Mouse (Mus musculus): ENCODE data around the gene Nrip2.
A peak's percentile ranks its signal among the peaks of the same experiment; 100 is the strongest.

Gene Nrip2

DNA sequence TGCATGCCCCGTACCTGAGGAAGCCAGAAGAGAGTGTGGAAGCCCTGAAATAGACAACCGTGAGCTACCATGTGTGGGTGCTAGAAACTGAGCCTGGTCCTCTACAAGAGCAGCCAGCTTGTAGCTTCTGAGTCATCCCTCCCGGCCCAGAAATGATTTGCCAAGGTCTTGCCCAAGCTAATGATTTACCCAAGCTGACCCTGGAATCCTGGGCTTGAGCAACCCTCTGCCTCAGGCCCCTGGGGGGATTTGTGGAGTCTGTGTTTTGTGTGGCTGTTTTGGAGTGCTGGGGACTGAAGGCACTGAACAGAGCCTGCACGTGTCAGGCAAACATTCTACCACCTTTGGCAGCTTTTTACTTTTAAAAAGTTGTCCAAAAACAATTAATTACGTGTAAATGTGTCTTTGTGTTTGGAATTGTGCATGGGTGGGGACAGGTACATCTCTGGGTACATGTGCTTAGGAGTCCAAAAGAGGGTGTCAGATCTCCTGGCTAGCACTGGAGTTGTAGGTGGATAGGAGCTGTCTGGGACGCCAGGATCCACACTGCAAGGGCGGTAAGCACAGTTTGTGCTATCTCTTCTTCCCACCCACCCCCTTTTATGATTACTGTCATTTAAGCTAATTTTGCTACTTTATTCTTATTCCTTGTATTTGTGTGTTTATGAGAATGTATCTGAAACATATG, 1.4 kb upstream of the Nrip2 start:
- no peak for DNase-seq (ENCODE audit: low spot score in 2 of 2)

DNA sequence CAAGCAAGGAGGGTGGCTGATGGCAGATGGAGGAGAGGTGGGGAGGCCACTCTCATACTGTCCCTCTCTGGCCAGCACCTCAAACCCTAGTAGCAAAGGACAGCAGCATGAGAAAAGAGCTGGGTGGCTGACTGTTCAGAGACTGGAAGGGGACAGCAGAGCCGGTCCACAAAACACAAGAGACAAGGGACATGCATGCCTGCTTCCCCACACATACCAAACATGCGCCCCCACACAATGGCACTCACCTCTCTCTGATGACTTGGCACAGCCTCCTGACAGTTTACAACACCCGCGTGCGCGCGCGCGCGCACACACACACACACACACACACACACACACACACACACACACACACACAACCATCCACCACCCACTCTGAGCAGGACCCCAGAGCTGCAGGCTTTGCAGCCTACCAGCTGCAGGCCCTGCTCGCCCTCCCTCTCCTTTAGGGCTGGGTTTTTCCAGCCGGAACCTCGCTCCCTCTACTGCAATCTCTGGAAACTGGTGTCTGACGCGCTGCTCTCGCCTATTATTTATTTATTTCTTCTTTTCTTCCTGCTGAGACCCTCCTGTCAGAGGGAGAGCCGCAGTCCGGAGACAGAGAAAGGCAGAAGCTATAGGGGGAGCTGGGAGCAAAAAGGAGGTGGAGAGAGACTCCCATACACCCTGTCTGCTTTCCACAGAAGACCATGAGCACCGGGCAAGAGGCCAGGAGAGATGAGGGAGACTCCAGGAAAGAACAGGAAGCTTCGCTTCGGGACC, 507 bp downstream of the Nrip2 start:
- DNase-seq (ENCODE audit: low spot score in 2 of 2), result peak in 1 of 2 experiments; percentile 40

DNA sequence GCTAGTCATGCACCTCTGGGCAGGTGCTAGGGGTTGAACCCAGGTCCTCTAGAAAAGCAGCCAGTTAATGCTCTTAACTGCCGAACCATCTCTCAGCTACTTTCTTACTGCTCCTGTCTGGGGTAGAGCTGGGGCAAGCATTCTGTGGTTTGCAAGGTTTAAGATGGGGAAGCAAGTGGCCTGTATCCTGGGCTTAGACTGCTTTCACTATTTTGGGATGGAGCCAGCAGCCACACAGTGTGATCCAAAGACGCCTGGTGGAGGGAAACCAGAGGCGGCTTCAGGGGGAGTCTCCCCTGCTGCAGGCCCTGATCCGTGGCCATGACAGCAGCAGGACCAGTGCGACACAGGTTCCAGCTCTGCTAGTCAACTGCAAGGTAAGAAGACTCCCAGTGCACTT, 5.6 kb downstream of the Nrip2 start:
- no peak for DNase-seq (ENCODE audit: low spot score in 2 of 2)

DNA sequence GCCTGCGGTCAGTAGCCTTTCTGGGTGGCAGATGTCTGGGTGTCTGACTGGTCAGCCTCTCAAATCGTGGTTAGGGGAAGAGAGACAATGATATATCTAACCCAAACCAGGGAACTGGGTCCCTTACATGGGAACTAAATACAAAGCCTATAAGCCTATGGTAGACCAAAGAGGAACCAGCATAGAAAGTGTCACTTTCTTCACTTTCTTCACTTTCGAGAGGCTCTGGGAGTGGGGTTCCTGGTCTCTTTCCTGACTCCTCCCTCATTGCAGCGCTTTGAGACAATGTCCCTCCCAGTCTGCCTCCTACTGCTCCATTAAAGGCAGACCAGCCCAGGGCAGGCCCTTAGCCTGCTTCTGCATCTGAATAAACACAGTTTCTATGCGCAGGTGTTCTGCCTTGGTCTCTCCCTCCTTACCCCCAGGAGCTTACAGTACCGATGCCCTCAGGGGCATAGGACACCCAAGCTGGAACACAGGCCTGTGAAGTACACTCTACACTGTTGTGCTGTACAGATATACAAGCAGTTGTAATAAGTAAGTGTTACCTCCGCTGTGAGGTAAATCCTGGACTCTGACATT, 9.5 kb downstream of the Nrip2 start:
- no peak for DNase-seq (ENCODE audit: low spot score in 2 of 2)

DNA sequence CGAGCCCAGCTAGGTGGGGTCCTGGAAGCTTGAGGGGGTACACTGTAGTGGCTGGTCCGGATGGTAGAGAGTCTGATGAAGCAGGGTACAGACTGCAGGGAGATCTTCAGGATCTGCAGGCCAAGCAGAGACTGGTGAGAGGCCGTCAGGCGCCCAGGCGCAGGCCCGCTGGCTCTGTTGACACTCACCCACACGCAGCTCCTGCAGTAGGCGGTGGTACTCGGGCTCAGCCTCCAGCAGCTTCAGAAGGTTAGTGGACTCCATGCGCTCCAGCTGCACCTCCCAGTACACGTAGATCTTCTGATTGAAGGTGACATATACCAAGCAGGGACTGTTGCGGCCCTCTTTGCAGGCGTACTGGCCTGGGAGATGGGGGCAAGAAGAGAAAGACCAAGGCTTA, 11.2 kb downstream of the Nrip2 start:
- DNase-seq (ENCODE audit: low spot score in 2 of 2), result no peak

DNA sequence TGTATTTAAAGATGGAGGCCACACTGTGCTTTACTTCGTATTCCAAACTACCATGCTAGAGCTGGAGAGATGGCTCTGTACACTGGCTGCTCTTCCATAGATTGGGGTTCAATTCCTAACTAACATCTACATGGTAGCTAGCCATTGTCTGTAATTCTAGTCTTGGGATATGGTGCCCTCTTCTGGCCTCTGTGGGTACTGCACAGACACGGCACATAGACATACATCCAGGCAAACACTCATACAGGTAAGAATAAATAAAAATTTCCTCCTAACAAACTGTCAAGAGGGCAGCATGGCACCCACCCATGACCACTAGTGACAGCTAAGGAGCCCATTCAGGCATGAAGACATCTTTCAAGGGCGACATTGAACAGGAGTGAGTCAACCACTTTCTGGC, 12.0 kb downstream of the Nrip2 start:
- peak; percentile 60 to 80 for DNase-seq (ENCODE audit: low spot score in 2 of 2)

DNA sequence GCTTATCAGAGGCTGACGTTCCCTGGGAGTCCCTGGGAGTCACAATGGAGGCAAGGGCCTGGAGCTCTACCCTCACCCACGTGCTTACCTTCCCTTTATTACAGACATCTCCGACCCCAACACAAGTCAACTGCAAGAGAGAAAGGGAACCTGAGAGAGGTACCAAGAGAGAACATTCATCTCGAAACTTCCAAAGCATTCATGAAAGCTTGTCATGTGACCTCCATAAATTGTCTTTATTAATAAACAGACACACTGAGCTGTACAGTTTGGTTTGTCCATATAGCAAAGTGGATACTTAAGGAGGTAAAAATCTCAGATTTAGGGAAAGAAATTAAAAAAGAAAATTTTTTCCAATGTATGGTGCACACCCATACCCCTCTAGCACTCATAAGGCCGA, 17.1 kb downstream of the Nrip2 start:
- DNase-seq (ENCODE audit: low spot score in 2 of 2), result no peak

DNA sequence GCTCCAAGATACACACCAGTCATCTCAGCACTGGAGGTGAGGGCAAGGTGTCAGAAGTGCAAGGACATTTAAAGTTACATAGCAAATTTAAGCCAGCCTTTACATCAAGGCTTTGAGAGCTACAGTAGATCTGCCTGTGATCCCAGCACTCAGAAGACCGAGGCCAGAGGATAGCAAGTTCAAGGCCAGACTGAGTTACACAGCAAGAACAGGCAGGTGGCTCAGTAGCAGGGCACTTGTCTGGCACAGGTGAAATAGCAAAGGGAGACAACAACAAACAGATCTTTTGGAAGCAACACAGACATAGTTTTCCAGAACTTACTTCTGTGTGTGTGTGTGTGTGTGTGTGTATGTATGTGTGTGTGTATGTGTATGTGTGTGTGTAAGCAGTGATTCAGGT, 19.0 kb downstream of the Nrip2 start:
- DNase-seq (ENCODE audit: low spot score in 2 of 2), result no peak

DNA sequence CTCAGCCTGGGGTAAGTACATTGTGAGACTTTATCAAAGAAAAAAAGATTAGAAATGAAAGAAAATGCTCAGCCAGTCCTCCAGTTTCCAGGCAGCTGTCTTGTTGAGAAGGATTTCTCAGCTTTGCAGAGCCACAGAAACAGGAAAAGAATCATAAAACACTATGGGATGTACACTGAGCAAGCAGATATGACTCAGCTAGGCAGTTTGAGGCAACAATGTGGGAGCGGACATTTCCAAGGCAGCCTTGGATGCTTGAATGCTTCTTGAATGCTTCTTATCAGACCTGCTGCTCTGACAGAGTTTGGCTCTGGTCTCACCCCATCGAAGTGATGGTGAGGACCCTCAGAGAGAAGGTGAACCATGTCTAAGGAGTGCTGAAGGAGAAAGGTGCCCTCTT, 21.9 kb downstream of the Nrip2 start:
- DNase-seq (ENCODE audit: low spot score in 2 of 2), result no peak

DNA sequence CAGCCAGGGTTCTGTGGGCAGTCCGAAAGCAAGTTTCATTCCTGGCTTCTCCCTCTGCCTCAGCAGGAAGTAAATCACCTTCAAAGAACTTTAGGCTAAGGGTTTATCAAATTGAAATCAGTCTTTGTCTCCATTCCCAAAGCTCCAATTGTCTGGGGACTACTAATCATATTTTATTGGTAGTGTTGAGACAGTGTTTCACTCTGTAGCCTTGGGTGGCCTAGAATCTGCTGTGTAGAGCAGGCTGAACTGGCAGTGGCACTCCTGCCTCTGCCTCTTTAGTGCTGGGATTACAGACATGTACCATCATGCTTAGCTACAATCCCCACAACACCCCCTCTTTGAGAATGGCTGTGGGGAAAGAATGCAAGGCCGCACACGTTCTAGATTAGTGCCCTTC, 22.4 kb downstream of the Nrip2 start:
- no peak for DNase-seq (ENCODE audit: low spot score in 2 of 2)

DNA sequence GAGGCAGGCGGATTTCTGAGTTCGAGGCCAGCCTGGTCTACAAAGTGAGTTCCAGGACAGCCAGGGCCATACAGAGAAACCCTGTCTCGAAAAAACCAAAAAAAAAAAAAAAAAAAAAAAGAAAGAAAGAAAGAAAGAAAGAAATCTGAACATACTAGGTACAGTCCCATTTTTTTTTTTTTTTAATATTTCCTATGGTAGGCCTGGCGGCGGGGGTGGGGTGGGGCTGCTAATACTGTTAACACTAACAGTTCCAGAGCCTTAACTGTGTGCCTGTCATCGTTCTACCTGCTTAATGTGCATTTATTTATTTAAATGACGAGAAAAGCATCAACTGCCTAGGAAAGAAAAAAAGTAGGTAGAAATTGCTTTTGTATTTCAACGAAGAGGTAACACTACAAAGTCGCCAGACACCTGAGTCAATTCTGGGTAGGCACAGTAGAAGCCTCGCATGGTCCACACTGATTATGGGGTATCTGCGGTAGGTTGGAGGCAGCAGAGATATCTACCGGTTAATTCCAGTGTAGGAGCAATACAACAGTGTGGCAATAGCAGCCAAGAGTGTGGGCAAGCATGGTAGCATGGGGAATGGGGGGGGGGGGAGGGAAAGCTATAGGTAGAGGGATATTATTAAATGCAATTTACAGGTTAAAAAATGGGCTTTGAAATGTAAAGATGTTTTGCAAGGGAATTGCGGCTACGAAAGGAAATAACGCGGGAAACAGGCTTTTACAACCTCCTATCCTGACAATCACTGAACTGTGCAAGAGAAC, 24.6 kb downstream of the Nrip2 start:
- no peak for DNase-seq (ENCODE audit: low spot score in 2 of 2)

DNA sequence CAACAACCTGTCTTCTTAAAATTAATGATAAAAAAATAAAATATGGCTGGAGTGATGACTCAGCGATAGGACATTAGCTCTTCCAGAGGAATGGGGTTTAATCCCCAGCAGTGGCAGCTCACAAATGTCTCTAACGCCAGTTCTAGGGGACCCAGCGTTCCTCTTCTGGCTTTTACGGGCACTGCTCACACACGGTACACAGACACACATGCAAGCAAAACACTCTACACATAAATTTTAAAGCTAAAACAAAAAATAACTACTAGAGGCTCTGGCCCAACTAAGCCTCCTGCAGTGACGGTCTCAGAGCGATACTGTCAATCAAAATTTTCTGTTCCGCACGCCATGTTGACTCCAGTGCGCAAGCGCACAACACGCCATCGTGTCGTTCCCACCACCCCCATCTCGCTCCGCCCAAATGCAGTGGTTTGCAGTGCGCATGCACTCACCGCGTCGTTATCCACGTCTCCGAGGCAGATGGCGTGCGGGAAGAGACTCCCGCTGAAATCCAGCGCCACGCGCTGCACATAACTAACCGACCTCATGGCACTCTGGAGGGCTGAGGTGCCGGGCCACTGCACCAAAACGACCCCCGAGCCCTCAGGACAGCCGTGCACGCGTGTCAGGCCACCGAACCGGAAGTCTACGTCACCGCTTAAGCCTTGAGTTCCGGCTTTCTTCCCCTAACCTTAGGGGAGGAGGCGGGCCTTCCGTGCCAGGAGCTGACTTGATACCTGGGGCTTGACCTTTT, 25.3 kb downstream of the Nrip2 start, which contains the start of gene Itfg2:
Itfg2 (minus strand) TSS at position 663 of the 751 bp plus-strand sequence.
- peak; percentile 93 to 94 for DNase-seq (ENCODE audit: low spot score in 2 of 2)

DNA sequence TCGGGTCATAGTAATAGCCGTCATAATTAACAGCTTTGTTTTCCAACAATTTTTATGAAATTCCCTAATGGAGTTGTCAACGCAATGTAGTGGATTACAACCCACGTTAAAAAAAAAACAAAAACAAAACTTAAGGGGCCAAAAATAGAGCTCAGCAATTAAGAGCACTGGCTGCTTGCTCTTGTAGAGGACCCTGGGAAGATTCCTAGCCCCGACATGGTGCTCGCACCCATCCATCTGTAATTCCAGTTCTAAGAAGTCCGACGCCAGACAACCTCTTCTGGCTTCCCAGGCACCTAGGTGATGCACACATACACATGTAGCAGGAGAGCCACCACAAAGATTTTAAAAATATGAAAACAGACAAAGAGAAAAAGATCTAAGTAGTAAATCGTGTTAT, 25.9 kb downstream of the Nrip2 start:
- no peak for DNase-seq (ENCODE audit: low spot score in 2 of 2)

DNA sequence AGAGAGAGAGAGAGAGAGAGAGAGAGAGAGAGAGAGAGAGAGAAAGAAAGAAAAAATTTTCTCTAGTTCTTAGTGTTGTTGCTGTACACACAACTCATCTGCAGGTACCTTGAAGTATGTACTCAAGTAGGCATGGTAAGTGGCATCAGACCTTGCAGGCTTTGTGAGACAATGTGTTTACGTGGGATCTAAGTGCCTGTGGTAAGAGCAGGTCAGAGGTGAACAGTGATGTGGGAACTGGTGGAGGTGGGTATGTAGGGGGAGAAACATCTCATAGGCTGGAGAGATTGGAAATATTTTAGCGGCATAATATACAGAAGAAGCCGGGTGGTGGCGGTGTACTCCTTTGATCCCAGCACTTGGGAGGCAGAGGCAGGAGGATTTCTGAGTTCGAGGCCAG, 28.5 kb downstream of the Nrip2 start:
- DNase-seq (ENCODE audit: low spot score in 2 of 2), result no peak

DNA sequence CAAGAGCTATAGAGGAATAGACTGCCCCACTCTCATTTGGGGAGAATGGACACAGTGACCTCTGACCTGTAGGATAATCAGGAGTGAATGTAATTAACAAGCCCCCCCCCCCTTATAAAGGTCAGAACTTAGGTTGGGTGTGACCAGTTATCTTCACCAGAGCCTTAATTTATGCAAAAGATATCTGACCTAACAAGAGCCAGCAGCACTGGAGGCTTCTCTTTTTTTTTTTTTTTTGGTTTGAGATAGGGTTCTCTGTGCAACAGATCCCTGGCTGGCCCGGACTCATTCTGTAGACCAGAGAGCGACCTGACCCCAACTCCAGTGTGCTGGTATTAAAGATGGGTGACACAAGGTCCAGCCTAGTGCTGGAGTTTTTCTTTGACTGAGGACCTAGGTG, 30.2 kb downstream of the Nrip2 start:
- DNase-seq (ENCODE audit: low spot score in 2 of 2), result no peak

DNA sequence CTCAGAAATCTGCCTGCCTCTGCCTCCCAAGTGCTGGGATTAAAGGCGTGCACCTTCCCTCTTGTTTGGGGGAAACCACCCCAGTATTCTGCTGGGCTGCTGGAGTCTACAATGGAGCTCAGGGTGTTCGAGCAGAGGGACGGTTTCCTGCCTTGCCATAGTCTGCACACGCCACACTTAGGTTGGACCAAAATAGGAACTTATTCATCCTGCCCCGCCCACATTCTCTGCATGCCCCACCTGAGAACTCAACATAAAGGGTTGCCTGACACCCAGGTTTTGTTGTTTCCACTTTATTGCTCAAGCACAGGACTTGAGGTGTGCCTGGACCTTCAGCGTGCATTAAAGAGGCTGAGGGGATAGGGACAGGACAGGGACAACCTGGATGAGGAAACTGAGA, 30.7 kb downstream of the Nrip2 start:
- DNase-seq (ENCODE audit: low spot score in 2 of 2), result no peak

DNA sequence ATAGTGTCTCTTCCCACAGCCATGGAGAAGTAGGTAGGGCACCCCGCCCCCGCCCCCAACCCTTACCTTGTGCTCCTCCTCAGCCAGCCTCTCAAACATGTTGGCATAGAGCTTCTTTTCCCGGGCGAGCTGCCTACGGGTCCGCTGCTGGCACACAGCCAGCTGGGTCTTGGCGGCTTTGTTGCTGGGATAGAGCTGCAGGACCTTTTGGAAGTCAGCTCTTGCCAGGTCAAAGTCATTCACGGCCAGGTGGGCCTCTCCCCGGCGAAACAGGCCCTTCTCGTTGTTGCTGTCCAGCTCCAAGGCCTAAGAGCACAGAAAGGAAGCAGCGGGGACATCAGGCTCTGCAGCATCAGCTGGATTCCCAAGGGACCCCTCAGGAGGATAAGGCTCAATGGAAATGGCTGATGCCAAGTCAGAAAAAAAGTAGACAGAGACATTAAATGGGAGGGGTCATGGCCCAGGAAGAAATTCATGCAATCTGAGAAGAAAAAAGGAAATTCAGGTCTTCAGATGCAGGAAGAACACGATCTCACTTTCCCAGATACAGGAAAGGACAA, 33.3 kb downstream of the Nrip2 start:
- no peak for DNase-seq (ENCODE audit: low spot score in 2 of 2)

DNA sequence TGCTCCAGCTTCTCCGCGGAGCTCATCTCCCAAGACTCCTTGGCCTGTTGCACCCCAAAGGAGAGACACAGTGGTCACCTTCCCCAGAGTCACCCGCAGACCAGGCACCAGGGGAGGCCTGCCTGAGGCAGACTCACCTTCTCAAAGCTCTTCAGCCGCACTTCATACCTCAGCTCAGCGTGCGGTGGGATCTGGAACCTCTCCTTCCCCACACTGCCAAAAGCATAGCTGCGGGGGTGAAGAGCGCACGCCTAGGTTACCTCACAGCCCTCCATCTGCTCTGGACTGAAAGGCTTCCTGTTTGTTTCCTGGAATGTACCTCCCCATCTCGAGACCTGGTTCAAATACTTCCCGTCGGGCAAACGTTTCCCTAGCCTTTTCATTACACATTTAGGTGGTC, 34.5 kb downstream of the Nrip2 start:
- no peak for DNase-seq (ENCODE audit: low spot score in 2 of 2)

DNA sequence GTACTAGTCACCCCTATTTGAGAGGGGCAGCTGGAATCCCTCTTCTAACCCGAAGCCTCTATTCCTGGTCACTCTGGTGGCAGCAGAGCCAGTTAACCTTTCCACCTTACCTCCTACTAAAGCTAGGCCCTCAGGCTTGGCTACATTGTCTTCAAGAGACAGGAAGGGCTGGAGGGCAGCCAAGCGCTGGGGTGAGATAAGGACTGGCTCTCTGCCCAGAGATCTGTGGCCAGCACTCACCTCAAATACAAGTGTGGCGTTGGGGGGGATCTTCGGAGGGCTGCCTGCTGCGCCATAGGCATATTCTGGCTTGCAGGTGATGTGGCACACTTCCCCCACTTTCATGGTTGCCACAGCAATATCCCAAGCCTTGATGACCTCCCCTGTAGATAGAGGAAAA, 36.4 kb downstream of the Nrip2 start:
- DNase-seq (ENCODE audit: low spot score in 2 of 2), result peak in 1 of 2 experiments; percentile 56

DNA sequence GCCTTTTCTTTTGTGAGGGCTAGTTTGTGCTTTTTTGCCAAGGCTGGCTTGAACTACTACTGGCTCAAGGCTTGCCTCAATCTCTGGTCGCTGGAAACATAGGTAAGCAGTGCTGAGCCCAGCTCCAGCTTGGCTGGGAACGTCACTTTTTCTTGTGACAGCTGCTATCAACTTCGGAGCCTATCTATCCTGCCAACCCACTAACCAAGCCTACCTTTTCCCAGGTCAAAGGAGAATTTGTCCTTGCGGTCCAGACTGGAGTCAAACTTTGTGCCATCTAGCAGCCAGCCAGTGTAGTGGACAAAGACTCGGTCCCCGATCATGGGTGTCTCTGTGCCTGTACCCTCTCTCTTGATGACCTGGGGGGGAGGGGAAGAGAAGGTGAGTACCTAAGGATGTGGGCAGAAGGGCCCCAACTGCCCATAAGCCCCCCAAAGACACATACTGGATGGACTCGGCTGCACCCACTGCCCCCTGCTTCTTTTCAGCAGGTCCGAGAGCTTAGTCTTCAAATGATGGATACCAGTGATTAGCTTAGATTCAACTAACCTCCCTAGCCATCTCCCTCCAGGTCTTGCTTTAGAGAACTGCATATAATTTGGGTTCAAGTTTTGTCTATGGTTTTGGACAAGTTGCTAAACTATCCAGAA, 37.4 kb downstream of the Nrip2 start:
- no peak for DNase-seq (ENCODE audit: low spot score in 2 of 2)

DNA sequence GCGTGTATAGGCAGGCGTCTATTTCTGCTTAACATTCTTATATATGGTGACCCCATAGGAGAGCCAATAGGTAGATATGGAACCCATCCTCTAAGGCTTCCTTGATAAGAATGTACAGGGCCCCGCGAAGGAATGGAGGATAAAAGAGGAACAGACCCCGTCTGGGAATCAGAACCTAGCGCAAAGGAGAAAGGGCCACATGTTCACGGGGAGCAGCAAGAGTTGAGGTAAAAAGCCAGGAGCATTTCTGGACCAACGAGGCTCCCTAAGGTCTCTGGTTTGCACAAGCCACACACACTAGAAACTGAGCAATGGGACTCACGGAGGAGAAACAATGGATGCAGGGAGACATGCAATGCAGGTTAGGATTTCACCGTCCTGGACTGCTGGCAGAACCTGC, 38.2 kb downstream of the Nrip2 start:
- no peak for DNase-seq (ENCODE audit: low spot score in 2 of 2)

All from urinary bladder, postnatal 4 days (tissue).